Mouse (Mus musculus) ES-E14 (cell line): ENCODE measurements around the gene Cfl1.

Experiments
- MAFK ChIP-seq: IDR thresholded peaks from 2 replicates; pipeline ENCODE4 v1.6.1; 2014; ENCODE audit warnings: mild to moderate bottlenecking, low read depth, low read length, inconsistent platforms; ENCODE audit not compliant: insufficient read depth
- ZC3H11A ChIP-seq: IDR thresholded peaks from 2 replicates; pipeline ENCODE4 v1.6.1; 2012; ENCODE audit warnings: low read depth, mild to moderate bottlenecking, inconsistent platforms, low read length, borderline replicate concordance
- ZNF384 ChIP-seq: IDR thresholded peaks from 2 replicates; pipeline ENCODE4 v1.6.1; 2012; ENCODE audit warnings: low read depth, low read length, inconsistent platforms

DNA sequence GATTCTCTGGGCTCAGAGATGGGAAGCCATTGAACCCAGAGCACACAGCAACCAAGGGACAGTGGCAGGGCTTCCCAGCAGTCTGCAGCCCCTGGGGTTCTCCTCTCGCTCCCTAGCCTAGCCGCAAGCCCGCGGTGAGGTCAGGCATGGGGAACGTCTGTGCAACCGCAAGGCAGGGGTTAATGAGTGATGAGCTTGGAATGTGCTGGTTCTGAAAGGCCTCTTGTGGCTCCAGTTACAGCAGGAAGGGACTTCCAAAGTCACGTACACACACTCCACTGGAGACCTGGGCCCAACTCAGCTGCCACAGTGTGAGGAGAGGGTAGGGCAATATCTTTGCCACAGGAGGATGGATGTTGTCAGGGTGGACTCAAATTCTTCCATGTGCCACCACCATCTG lies 45.3 kb upstream of the Cfl1 start:
- no peak for TF ChIP-seq ZNF384
- no peak for TF ChIP-seq MAFK
- TF ChIP-seq ZC3H11A, result no peak
